Mouse (Mus musculus) MEL-GATA-1-ER (cell line): ENCODE results near the gene Nhsl1.

Experiments
- DNase-seq: peaks from one replicate; pipeline ENCODE4 v3.0.0-alpha.2; 2012; ENCODE audit warnings: low read depth; ENCODE audit errors: extremely low read depth

Nhsl1 gene

GRCm38 (mm10) chr10:18341444-18342196 is 22.8 kb downstream of the Nhsl1 start:
- DNase-seq, result no peak

- no peak for DNase-seq
Measured at GRCm38 (mm10) chr10:18347231-18347630, 28.4 kb downstream of the Nhsl1 start.

- no peak for DNase-seq
Measured at GRCm38 (mm10) chr10:18350781-18351180, 32.0 kb downstream of the Nhsl1 start.

- no peak for DNase-seq
Measured at GRCm38 (mm10) chr10:18352937-18353336, 34.2 kb downstream of the Nhsl1 start.

GRCm38 (mm10) chr10:18354103-18354502 is 35.3 kb downstream of the Nhsl1 start:
- no peak for DNase-seq

- no peak for DNase-seq
Measured at GRCm38 (mm10) chr10:18356461-18356860, 37.7 kb downstream of the Nhsl1 start.

GRCm38 (mm10) chr10:18357212-18357611 is 38.4 kb downstream of the Nhsl1 start:
- DNase-seq, result no peak

- DNase-seq, result no peak
Measured at GRCm38 (mm10) chr10:18358461-18358860, 39.7 kb downstream of the Nhsl1 start.

GRCm38 (mm10) chr10:18360175-18360574 is 41.4 kb downstream of the Nhsl1 start:
- DNase-seq, result no peak

GRCm38 (mm10) chr10:18365432-18365831 is 46.6 kb downstream of the Nhsl1 start:
- no peak for DNase-seq

- no peak for DNase-seq
Measured at GRCm38 (mm10) chr10:18366697-18367096, 47.9 kb downstream of the Nhsl1 start.

- DNase-seq, result no peak
Measured at GRCm38 (mm10) chr10:18368111-18368510, 49.3 kb downstream of the Nhsl1 start.

GRCm38 (mm10) chr10:18370475-18371286 is 51.9 kb downstream of the Nhsl1 start:
- no peak for DNase-seq

- no peak for DNase-seq
Measured at GRCm38 (mm10) chr10:18371866-18372265, 53.1 kb downstream of the Nhsl1 start.

- no peak for DNase-seq
Measured at GRCm38 (mm10) chr10:18375301-18375700, 56.5 kb downstream of the Nhsl1 start.

GRCm38 (mm10) chr10:18384766-18385165 is 66.0 kb downstream of the Nhsl1 start:
- no peak for DNase-seq

GRCm38 (mm10) chr10:18386224-18386623 is 67.4 kb downstream of the Nhsl1 start:
- no peak for DNase-seq

GRCm38 (mm10) chr10:18388784-18389575 is 70.2 kb downstream of the Nhsl1 start:
- peak; percentile 7 for DNase-seq

GRCm38 (mm10) chr10:18390004-18390403 is 71.2 kb downstream of the Nhsl1 start:
- DNase-seq, result no peak

GRCm38 (mm10) chr10:18391608-18392007 is 72.8 kb downstream of the Nhsl1 start:
- peak; percentile 9 for DNase-seq

- no peak for DNase-seq
Measured at GRCm38 (mm10) chr10:18392268-18392667, 73.5 kb downstream of the Nhsl1 start.

GRCm38 (mm10) chr10:18393740-18394139 is 75.0 kb downstream of the Nhsl1 start:
- peak; percentile 12 for DNase-seq
